Mouse (Mus musculus) cortical plate, adult 2 months (tissue): ENCODE measurements at regions not wholly inside any gene's neighbourhood (a gene's known extent, or its start where the extent isn't known, plus 50 kb on each side); places are given as distances from the start of the nearest gene placed in this dataset.

Experiments used
- H3K27ac ChIP-seq: fragments of 200-500 bp; 2 replicates; pipeline ENCODE4 v1.5.1; 2012; ENCODE audit warnings: low read length, control low read depth, inconsistent platforms; ENCODE audit not compliant: insufficient read depth
- H3K4me1 ChIP-seq: fragments of 200-500 bp; 2 replicates; pipeline ENCODE4 v1.6.1; 2011; ENCODE audit warnings: low read length; ENCODE audit not compliant: control insufficient read depth, insufficient read depth
- H3K4me3 ChIP-seq: fragments of 200-500 bp; 2 replicates; pipeline ENCODE4 v1.5.1; 2011; ENCODE audit warnings: mild to moderate bottlenecking, low read length, control low read depth; ENCODE audit not compliant: insufficient read depth
- CTCF ChIP-seq: fragments of 200-500 bp; IDR thresholded peaks from 2 replicates; pipeline ENCODE4 v1.5.1; 2011; ENCODE audit warnings: mild to moderate bottlenecking, control low read depth, low read length; ENCODE audit not compliant: insufficient read depth; ENCODE audit errors: extremely low read depth
- POLR2A ChIP-seq: fragments of 200-500 bp; IDR thresholded peaks from 2 replicates; pipeline ENCODE4 v1.6.1; 2011; ENCODE audit warnings: mild to moderate bottlenecking, low read length, control low read depth; ENCODE audit not compliant: insufficient read depth; ENCODE audit errors: extremely low read depth

DNA sequence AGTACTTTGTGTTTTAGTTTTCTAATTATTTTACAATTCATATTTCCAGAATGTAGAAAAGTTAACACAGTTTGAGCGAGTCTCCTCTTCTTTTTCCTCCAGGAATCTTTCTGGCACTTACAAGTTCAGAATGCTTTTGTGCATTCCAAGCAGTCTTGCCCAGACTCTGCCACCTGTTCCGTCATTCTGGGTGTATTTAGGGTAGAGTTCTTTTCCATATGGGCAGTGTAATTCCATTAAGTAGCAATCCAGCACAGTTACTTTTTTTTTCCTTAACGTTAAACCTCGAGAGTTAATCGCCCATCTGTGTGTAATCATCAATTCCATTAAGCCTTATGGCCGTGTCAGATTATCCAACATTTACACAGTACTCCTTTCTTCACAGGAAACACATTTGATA, 106.9 kb upstream of the Gk2 start:
- Histone ChIP-seq H3K4me3 (no peak overlapping the region), H3K4me1 (no peaks in the 10 kb centered on the region), H3K27ac (no peak overlapping the region)
- no peak for TF ChIP-seq CTCF
- no peak for TF ChIP-seq POLR2A

DNA sequence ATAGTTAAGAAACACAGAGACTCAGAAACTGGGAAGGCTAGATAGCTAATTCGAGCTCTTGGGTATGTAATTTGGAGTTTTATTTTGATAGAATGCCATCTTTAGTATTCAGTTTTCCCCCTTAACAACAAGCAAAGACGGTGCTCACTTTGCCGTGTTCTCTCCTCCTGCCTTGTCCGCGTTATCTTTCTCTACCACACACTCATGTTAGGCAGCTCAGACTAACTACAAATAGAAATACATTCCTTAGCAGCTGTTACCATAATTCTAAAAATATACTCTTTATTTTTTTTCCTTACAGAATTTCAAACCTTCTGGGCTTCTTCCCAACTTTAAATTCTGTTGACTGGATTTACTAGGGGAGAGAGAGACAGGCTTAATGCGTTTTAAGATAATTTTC, 97.5 kb upstream of the Gk2 start:
- TF ChIP-seq CTCF (no peak), POLR2A (no peak)
- H3K4me3 ChIP-seq, result no peak overlapping the region
- no peak overlapping the region for H3K27ac ChIP-seq
- no peaks in the 10 kb centered on the region for H3K4me1 ChIP-seq

DNA sequence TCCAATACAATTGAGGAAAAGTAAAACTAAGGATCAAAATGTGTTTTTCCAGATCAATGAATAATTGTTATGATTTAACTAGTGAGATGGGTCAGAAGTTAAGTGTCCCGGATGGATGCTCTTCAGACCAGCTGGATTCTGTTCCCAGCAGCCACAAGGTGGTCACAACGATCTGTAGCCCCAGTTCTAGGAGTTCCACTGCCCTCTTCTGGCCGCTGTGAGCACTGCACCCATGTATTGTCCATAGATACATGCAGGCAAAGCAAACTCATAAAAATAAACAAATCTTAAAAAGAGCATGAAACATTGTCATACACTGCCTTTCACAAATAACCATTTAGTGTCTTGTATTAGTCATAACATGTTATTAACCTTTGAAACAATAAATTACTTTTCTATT, 96.3 kb upstream of the Gk2 start:
- Histone ChIP-seq H3K4me1 (no peaks in the 10 kb centered on the region), H3K27ac (no peak overlapping the region), H3K4me3 (no peak overlapping the region)
- TF ChIP-seq POLR2A (no peak), CTCF (peak; percentile 35)

DNA sequence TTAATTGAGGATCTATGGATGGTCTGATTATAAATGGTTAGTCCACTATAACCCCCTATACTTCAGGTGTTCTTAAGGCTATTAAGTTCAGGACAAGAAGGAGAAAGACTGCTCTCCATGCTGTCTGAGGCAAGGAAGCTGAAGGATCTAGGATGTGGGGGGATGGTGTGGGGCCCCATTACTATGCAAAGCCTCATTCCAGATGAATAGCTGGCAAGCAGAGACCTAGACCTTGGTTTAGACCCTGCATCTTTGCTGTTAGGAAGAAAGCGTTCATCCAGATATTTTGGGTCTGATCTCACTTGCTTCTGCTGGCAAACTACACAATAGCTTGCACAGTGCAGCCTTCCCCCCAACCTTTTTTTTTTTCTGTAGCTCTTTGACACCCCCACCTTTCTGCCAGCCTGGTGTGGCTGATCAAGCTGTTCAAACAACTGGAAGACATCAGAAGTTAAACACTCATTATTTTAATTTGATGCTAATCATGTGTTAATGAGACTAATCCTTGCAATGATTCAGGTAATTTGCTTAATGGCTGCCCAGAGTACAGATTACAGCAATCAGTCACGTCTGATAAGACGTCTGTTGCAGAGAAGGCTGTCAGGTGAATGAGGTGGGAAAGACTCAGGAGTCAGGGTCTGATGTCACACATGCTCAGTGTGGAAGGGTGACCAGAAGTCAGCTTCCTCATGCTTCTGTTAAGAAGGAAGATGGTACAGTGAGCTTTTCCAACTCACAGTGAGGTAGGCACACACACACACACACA, 80.9 kb upstream of the Gk2 start:
- Histone ChIP-seq H3K4me3 (no peak overlapping the region), H3K4me1 (no peaks in the 10 kb centered on the region), H3K27ac (no peak overlapping the region)
- TF ChIP-seq POLR2A (no peak), CTCF (no peak)

DNA sequence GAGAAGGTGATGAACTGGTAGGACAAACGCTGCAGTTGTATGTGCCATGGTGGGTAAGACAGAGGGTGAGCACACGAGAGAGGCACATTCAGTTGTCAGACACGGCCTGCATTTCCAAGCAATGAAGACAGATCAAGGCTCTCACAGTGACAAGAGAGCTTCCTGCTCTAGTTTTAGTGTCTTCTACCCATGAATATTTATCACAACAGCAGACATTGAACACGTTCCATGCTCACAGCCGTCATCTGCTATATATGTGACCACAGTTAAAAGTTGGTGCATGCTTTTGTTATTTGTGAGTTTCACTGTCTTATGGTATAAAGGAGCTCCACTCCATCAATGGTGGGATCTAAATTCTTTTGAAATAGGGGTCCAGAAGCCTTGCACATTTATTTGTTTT, 76.9 kb upstream of the Gk2 start:
- no peak overlapping the region for H3K4me3 ChIP-seq
- TF ChIP-seq POLR2A (no peak), CTCF (no peak)
- H3K4me1 ChIP-seq, result no peaks in the 10 kb centered on the region
- H3K27ac ChIP-seq, result no peak overlapping the region

DNA sequence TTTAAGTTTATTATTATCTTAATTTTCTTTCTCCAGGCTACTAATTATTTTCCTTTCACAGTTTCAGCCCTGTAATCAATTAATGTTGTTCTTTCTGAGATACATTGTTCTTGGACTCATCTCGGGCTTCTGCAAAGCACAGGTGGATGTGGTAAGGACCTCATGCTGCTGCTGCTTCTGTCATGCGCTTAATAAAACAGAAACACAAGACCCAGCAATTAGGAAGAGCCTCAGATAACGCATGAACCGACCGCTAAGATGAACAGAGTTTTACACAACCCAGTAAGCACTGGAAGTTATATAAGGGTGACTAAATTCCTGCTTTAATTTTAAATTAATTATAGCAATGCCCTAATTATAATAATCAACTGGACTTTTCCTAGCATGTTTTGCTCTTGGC, 70.7 kb upstream of the Gk2 start:
- TF ChIP-seq POLR2A (no peak), CTCF (no peak)
- Histone ChIP-seq H3K4me1 (no peaks in the 10 kb centered on the region), H3K27ac (no peak overlapping the region), H3K4me3 (no peak overlapping the region)
